Mouse (Mus musculus): ENCODE data around the gene Stk32c. TPM values are rescaled to one million over a fixed set of nuclear protein-coding genes. Genes with fewer than 3 reads are reported as not detected.

Gene Stk32c
- polyA plus RNA-seq, 1 experiment from 2014 or later = 0.22 TPM

GRCm38 (mm10) chr7:139086195-139087158 lies 126.6 kb downstream of the Stk32c start:
- ATAC-seq (ENCODE audit: insufficient number of reproducible peaks, insufficient read depth, low FRiP score, low TSS enrichment, low read depth) = peak; percentile 35; the same call in 1 of the 2 replicates
- WGBS = 2% methylated on average over 61 of the region's 61 CpGs

GRCm38 (mm10) chr7:139085629-139086194 lies 127.4 kb downstream of the Stk32c start, which contains the start of gene Dpysl4:
TSS of gene Dpysl4 (plus strand) at chr7:139086001.
- Histone ChIP-seq H3K9ac (peak within 1 kb of the TSS; percentile 83), H3K4me3 (peak within 1 kb of the TSS; percentile 70), H3K4me2 (peak within 1 kb of the TSS; percentile 83), H3K9me3 (no peaks in the 10 kb centered on the region), H3K27me3 (peaks cover 41% of the 10 kb centered on the region), H3K4me1 (peaks cover 24% of the 10 kb centered on the region), H3K36me3 (peaks cover 4% of the 10 kb centered on the region), H3K27ac (no peak within 1 kb of the TSS)
- 6% methylated on average over 32 of the region's 32 CpGs for WGBS
- ATAC-seq (ENCODE audit: insufficient number of reproducible peaks, insufficient read depth, low FRiP score, low TSS enrichment, low read depth) = peak; percentile 57

More at GRCm38 (mm10) chr7:139086195-139087158, 126.6 kb downstream of the Stk32c start:
- peaks cover 41% of the 10 kb centered on the region for H3K27me3 ChIP-seq
- H3K9me3 ChIP-seq = no peaks in the 10 kb centered on the region
- H3K36me3 ChIP-seq = peaks cover 12% of the 10 kb centered on the region
- H3K9ac ChIP-seq = peak overlapping the region; percentile 83
- peak overlapping the region; percentile 70 for H3K4me3 ChIP-seq
- peak overlapping the region; percentile 83 for H3K4me2 ChIP-seq
- peaks cover 24% of the 10 kb centered on the region for H3K4me1 ChIP-seq
- no peak overlapping the region for H3K27ac ChIP-seq

- H3K4me3 ChIP-seq = no peak overlapping the region
- H3K27me3 ChIP-seq = peaks cover 41% of the 10 kb centered on the region
- 67% methylated on average over 1 of the region's 1 CpGs for WGBS
- ATAC-seq (ENCODE audit: insufficient number of reproducible peaks, insufficient read depth, low FRiP score, low TSS enrichment, low read depth) = no peak
- no peak overlapping the region for H3K9ac ChIP-seq
- H3K36me3 ChIP-seq = no peaks in the 10 kb centered on the region
- H3K4me2 ChIP-seq = no peak overlapping the region
- no peaks in the 10 kb centered on the region for H3K9me3 ChIP-seq
- H3K4me1 ChIP-seq = peaks cover 24% of the 10 kb centered on the region
- H3K27ac ChIP-seq = no peak overlapping the region
These were observed 128.8 kb downstream of the Stk32c start for GRCm38 (mm10) chr7:139084316-139084715.

- no peak overlapping the region for H3K4me2 ChIP-seq
These were observed 130.8 kb downstream of the Stk32c start for GRCm38 (mm10) chr7:139082281-139082680.

GRCm38 (mm10) chr7:139081158-139081557 lies 131.9 kb downstream of the Stk32c start:
- ATAC-seq (ENCODE audit: insufficient number of reproducible peaks, insufficient read depth, low FRiP score, low TSS enrichment, low read depth) = no peak
- Histone ChIP-seq H3K9me3 (no peaks in the 10 kb centered on the region), H3K4me3 (no peak overlapping the region), H3K36me3 (no peaks in the 10 kb centered on the region), H3K4me1 (peaks cover 9% of the 10 kb centered on the region), H3K9ac (no peak overlapping the region), H3K27me3 (peaks cover 23% of the 10 kb centered on the region), H3K27ac (no peak overlapping the region), H3K4me2 (no peak overlapping the region)
- 48% methylated on average over 5 of the region's 5 CpGs for WGBS

More at GRCm38 (mm10) chr7:139082281-139082680, 130.8 kb downstream of the Stk32c start:
- no peaks in the 10 kb centered on the region for H3K36me3 ChIP-seq
- no peak overlapping the region for H3K4me3 ChIP-seq
- H3K27ac ChIP-seq = no peak overlapping the region
- H3K9me3 ChIP-seq = no peaks in the 10 kb centered on the region
- ATAC-seq (ENCODE audit: insufficient number of reproducible peaks, insufficient read depth, low FRiP score, low TSS enrichment, low read depth) = no peak
- WGBS = 75% methylated on average over 8 of the region's 8 CpGs
- no peak overlapping the region for H3K9ac ChIP-seq
- H3K27me3 ChIP-seq = peaks cover 30% of the 10 kb centered on the region
- peaks cover 18% of the 10 kb centered on the region for H3K4me1 ChIP-seq

GRCm38 (mm10) chr7:139080714-139081113 lies 132.4 kb downstream of the Stk32c start:
- Histone ChIP-seq H3K4me3 (no peak overlapping the region), H3K9ac (no peak overlapping the region), H3K9me3 (no peaks in the 10 kb centered on the region), H3K27me3 (peaks cover 21% of the 10 kb centered on the region), H3K27ac (no peak overlapping the region), H3K4me2 (no peak overlapping the region), H3K4me1 (peaks cover 9% of the 10 kb centered on the region), H3K36me3 (no peaks in the 10 kb centered on the region)
- no peak for ATAC-seq (ENCODE audit: insufficient number of reproducible peaks, insufficient read depth, low FRiP score, low TSS enrichment, low read depth)
- 69% methylated on average over 4 of the region's 4 CpGs for WGBS

- Histone ChIP-seq H3K36me3 (no peaks in the 10 kb centered on the region), H3K9me3 (no peaks in the 10 kb centered on the region), H3K27me3 (0 out of 2 replicates have a peak, but pooled peaks cover 8% of the 10 kb centered on the region), H3K27ac (no peak overlapping the region), H3K4me3 (no peak overlapping the region), H3K4me2 (no peak overlapping the region), H3K4me1 (peaks cover 6% of the 10 kb centered on the region), H3K9ac (no peak overlapping the region)
- WGBS = 66% methylated on average over 7 of the region's 7 CpGs
- no peak for ATAC-seq (ENCODE audit: insufficient number of reproducible peaks, insufficient read depth, low FRiP score, low TSS enrichment, low read depth)
These were observed 134.0 kb downstream of the Stk32c start for GRCm38 (mm10) chr7:139079141-139079540.

- ATAC-seq (ENCODE audit: insufficient number of reproducible peaks, insufficient read depth, low FRiP score, low TSS enrichment, low read depth) = no peak
- no peak overlapping the region for H3K4me3 ChIP-seq
- H3K4me2 ChIP-seq = no peak overlapping the region
- WGBS = 57% methylated on average over 6 of the region's 6 CpGs
- no peaks in the 10 kb centered on the region for H3K36me3 ChIP-seq
- H3K27ac ChIP-seq = no peak overlapping the region
- no peak overlapping the region for H3K9ac ChIP-seq
- no peaks in the 10 kb centered on the region for H3K9me3 ChIP-seq
- peaks cover 6% of the 10 kb centered on the region for H3K4me1 ChIP-seq
- 0 out of 2 replicates have a peak, but pooled peaks cover 8% of the 10 kb centered on the region for H3K27me3 ChIP-seq
These were observed 134.9 kb downstream of the Stk32c start for GRCm38 (mm10) chr7:139078181-139078580.

- Histone ChIP-seq H3K4me3 (no peak overlapping the region), H3K36me3 (no peaks in the 10 kb centered on the region), H3K4me1 (peaks cover 6% of the 10 kb centered on the region), H3K9ac (no peak overlapping the region), H3K9me3 (no peaks in the 10 kb centered on the region), H3K4me2 (no peak overlapping the region), H3K27me3 (0 out of 2 replicates have a peak, but pooled peaks cover 8% of the 10 kb centered on the region), H3K27ac (no peak overlapping the region)
- WGBS = 15% methylated on average over 7 of the region's 7 CpGs
- no peak for ATAC-seq (ENCODE audit: insufficient number of reproducible peaks, insufficient read depth, low FRiP score, low TSS enrichment, low read depth)
These were observed 135.8 kb downstream of the Stk32c start for GRCm38 (mm10) chr7:139077283-139077682.

GRCm38 (mm10) chr7:139075054-139075794 lies 137.9 kb downstream of the Stk32c start:
- Histone ChIP-seq H3K9me3 (no peaks in the 10 kb centered on the region), H3K27me3 (0 out of 2 replicates have a peak, but pooled peaks cover 8% of the 10 kb centered on the region), H3K4me3 (no peak overlapping the region), H3K27ac (no peak overlapping the region), H3K36me3 (no peaks in the 10 kb centered on the region), H3K4me1 (peaks cover 6% of the 10 kb centered on the region), H3K4me2 (no peak overlapping the region), H3K9ac (no peak overlapping the region)
- no peak for ATAC-seq (ENCODE audit: insufficient number of reproducible peaks, insufficient read depth, low FRiP score, low TSS enrichment, low read depth)
- WGBS = 43% methylated on average over 14 of the region's 14 CpGs

GRCm38 (mm10) chr7:139074189-139074588 lies 138.9 kb downstream of the Stk32c start:
- H3K9me3 ChIP-seq = no peaks in the 10 kb centered on the region
- no peak overlapping the region for H3K4me2 ChIP-seq
- no peaks in the 10 kb centered on the region for H3K36me3 ChIP-seq
- 51% methylated on average over 6 of the region's 6 CpGs for WGBS
- H3K4me1 ChIP-seq = peaks cover 6% of the 10 kb centered on the region
- no peak for ATAC-seq (ENCODE audit: insufficient number of reproducible peaks, insufficient read depth, low FRiP score, low TSS enrichment, low read depth)
- H3K4me3 ChIP-seq = no peak overlapping the region
- 0 out of 2 replicates have a peak, but pooled peaks cover 8% of the 10 kb centered on the region for H3K27me3 ChIP-seq
- no peak overlapping the region for H3K9ac ChIP-seq
- no peak overlapping the region for H3K27ac ChIP-seq

All from embryonic facial prominence, embryonic 13.5 days (tissue).